Comparison of ENCODE assay signal across 10 mouse cellular contexts in genomic region chr6:66964222-66964621, GRCm38 (mm10).
DNase-seq lines count a peak whose midpoint lies in the region; ATAC-seq and TF ChIP-seq lines count a peak whose summit lies in the region.
"Had no signal": no experiment of that assay in that cellular context is flagged by ENCODE, and none has a peak within 500 bp of the region (broad histone marks: within the 10 kb centered on the region; RNA-seq: fewer than 3 reads in every experiment).

No protein-coding gene starts in this region.

- TF ChIP-seq CTCF in bone marrow macrophage, adult 2 months (IDR thresholded peaks at IDR 0.05; ENCODE audit: low read depth, low read length), result no peak

- H3K9me3 ChIP-seq in heart, embryonic 11.5 days (replicated peaks; ENCODE audit: control insufficient read depth, low read length), result no peaks in the 10 kb centered on the region
- H3K9me3 ChIP-seq in hindbrain, embryonic 14.5 days (ENCODE audit: control insufficient read depth, low read length), result no peaks in the 10 kb centered on the region
- no peaks in the 10 kb centered on the region for H3K9me3 ChIP-seq in midbrain, embryonic 15.5 days
- no peaks in the 10 kb centered on the region for H3K9me3 ChIP-seq in kidney, embryonic 15.5 days (replicated peaks)
- H3K9me3 ChIP-seq: embryonic facial prominence, embryonic 13.5 days had no signal

- ATAC-seq in heart, embryonic 11.5 days (replicated peaks; ENCODE audit: insufficient number of reproducible peaks, low FRiP score, low TSS enrichment), result no peak
- ATAC-seq in hindbrain, embryonic 14.5 days (ENCODE audit: low FRiP score), result peak; percentile 86
- peak; percentile 82 for ATAC-seq in midbrain, embryonic 15.5 days (replicated peaks)
- ATAC-seq in kidney, embryonic 15.5 days (replicated peaks; ENCODE audit: low FRiP score), result no peak

- 55% methylated on average over 4 of the region's 4 CpGs for WGBS in heart, embryonic 11.5 days (ENCODE audit: insufficient replicate concordance)
- WGBS in hindbrain, embryonic 14.5 days, result 23% methylated on average over 4 of the region's 4 CpGs
- 21% methylated on average over 4 of the region's 4 CpGs for WGBS in midbrain, embryonic 15.5 days
- WGBS in kidney, embryonic 15.5 days, result 69% methylated on average over 4 of the region's 4 CpGs

- TF ChIP-seq POLR2A in bone marrow macrophage, adult 2 months (IDR thresholded peaks at IDR 0.05; ENCODE audit: borderline replicate concordance, low read depth, low read length), result no peak

- peaks cover 37% of the 10 kb centered on the region for H3K4me1 ChIP-seq in heart, embryonic 11.5 days (ENCODE audit: control insufficient read depth, insufficient read depth, low read length)
- peaks cover 60% of the 10 kb centered on the region for H3K4me1 ChIP-seq in bone marrow macrophage, adult 2 months (ENCODE audit: control insufficient read depth, insufficient read depth, low read length)
- H3K4me1 ChIP-seq in hindbrain, embryonic 14.5 days (replicated peaks; ENCODE audit: control insufficient read depth, insufficient read depth, low read length), result 0 out of 2 replicates have a peak, but pooled peaks cover 4% of the 10 kb centered on the region
- peaks cover 6% of the 10 kb centered on the region; the same call in 1 of the 2 replicates for H3K4me1 ChIP-seq in midbrain, embryonic 15.5 days
- H3K4me1 ChIP-seq in kidney, embryonic 15.5 days, result peaks cover 30% of the 10 kb centered on the region
- H3K4me1 ChIP-seq: embryonic facial prominence, embryonic 13.5 days had no signal

- no peak overlapping the region for H3K9ac ChIP-seq in heart, embryonic 11.5 days (ENCODE audit: low read depth, low read length)
- no peak overlapping the region for H3K9ac ChIP-seq in hindbrain, embryonic 14.5 days
- no peak overlapping the region for H3K9ac ChIP-seq in midbrain, embryonic 15.5 days
- no peak overlapping the region for H3K9ac ChIP-seq in kidney, embryonic 15.5 days
- H3K9ac ChIP-seq: embryonic facial prominence, embryonic 13.5 days had no signal

- peak; percentile 93 for DNase-seq in heart, adult 11 months
- DNase-seq in hindbrain, embryonic 14.5 days (ENCODE audit: low spot score), result no peak
- DNase-seq in testis, postnatal 10 days (ENCODE audit: low spot score), result no peak
- DNase-seq in layer of hippocampus, adult 9-10 months (ENCODE audit: low spot score), result no peak

- no peak overlapping the region for H3K27ac ChIP-seq in heart, embryonic 11.5 days (ENCODE audit: low read depth, low read length)
- peak overlapping the region; percentile 30 for H3K27ac ChIP-seq in bone marrow macrophage, adult 2 months (ENCODE audit: insufficient read depth, low read depth, low read length)
- no peak overlapping the region for H3K27ac ChIP-seq in hindbrain, embryonic 14.5 days
- no peak overlapping the region for H3K27ac ChIP-seq in midbrain, embryonic 15.5 days
- no peak overlapping the region for H3K27ac ChIP-seq in kidney, embryonic 15.5 days
- H3K27ac ChIP-seq: embryonic facial prominence, embryonic 13.5 days; kidney, postnatal 0 days had no signal

- H3K36me3 ChIP-seq in heart, embryonic 11.5 days (ENCODE audit: control insufficient read depth, insufficient read depth, low read length), result no peaks in the 10 kb centered on the region
- no peaks in the 10 kb centered on the region for H3K36me3 ChIP-seq in hindbrain, embryonic 14.5 days (replicated peaks; ENCODE audit: control insufficient read depth, insufficient read depth)
- no peaks in the 10 kb centered on the region for H3K36me3 ChIP-seq in midbrain, embryonic 15.5 days (replicated peaks)
- 0 out of 2 replicates have a peak, but pooled peaks cover 6% of the 10 kb centered on the region for H3K36me3 ChIP-seq in kidney, embryonic 15.5 days

- H3K27me3 ChIP-seq in heart, embryonic 11.5 days (ENCODE audit: control insufficient read depth, insufficient read depth, low read length), result no peaks in the 10 kb centered on the region
- no peaks in the 10 kb centered on the region for H3K27me3 ChIP-seq in hindbrain, embryonic 14.5 days (ENCODE audit: control insufficient read depth, insufficient read depth, low read length)
- no peaks in the 10 kb centered on the region for H3K27me3 ChIP-seq in midbrain, embryonic 15.5 days (replicated peaks)
- no peaks in the 10 kb centered on the region for H3K27me3 ChIP-seq in kidney, embryonic 15.5 days
- H3K27me3 ChIP-seq: embryonic facial prominence, embryonic 13.5 days had no signal

- H3K4me3 ChIP-seq in heart, embryonic 11.5 days (ENCODE audit: low read depth, low read length), result no peak overlapping the region
- H3K4me3 ChIP-seq in bone marrow macrophage, adult 2 months (ENCODE audit: insufficient read depth, low read length), result no peak overlapping the region
- H3K4me3 ChIP-seq in hindbrain, embryonic 14.5 days (replicated peaks; ENCODE audit: low read length), result no peak overlapping the region
- H3K4me3 ChIP-seq in midbrain, embryonic 15.5 days, result no peak overlapping the region
- H3K4me3 ChIP-seq in kidney, embryonic 15.5 days (replicated peaks), result no peak overlapping the region
- H3K4me3 ChIP-seq: embryonic facial prominence, embryonic 13.5 days had no signal

- H3K4me2 ChIP-seq in heart, embryonic 11.5 days, result no peak overlapping the region
- H3K4me2 ChIP-seq in hindbrain, embryonic 14.5 days (replicated peaks), result no peak overlapping the region
- H3K4me2 ChIP-seq in midbrain, embryonic 15.5 days, result no peak overlapping the region
- no peak overlapping the region for H3K4me2 ChIP-seq in kidney, embryonic 15.5 days
- H3K4me2 ChIP-seq: embryonic facial prominence, embryonic 13.5 days had no signal

Comparison
In these comparisons a context has a peak if more than half of its experiments do, and no peak if none do; other contexts are left out.
1. ATAC-seq: peak in hindbrain, embryonic 14.5 days (single experiment) and midbrain, embryonic 15.5 days (single experiment); none in heart, embryonic 11.5 days (single experiment) and kidney, embryonic 15.5 days (single experiment).